Mouse (Mus musculus) megakaryocyte, embryonic 14.5 days (primary cell): Measurements from ENCODE around the gene Ugt1a1.

Experiments
- FLI1 ChIP-seq: IDR thresholded peaks from 2 replicates; pipeline ENCODE4 v1.6.1; 2012; ENCODE audit warnings: low read length, inconsistent platforms, mixed read lengths
- GATA1 ChIP-seq: IDR thresholded peaks from 3 replicates; pipeline ENCODE4 v1.6.1; 2012; ENCODE audit warnings: mixed read lengths, low read length, inconsistent platforms, borderline replicate concordance

- TF ChIP-seq GATA1 (no peak), FLI1 (no peak)
These were observed 4.0 kb downstream of the Ugt1a1 start for GRCm38 (mm10) chr1:88215466-88216380.
